Mouse (Mus musculus) lung, postnatal 4 days (tissue): ENCODE data around the gene Tmem246.

Source experiments
- DNase-seq, 2 experiments: peaks; one replicate each; pipeline ENCODE4 v3.0.0; 2021

The Tmem246 gene

GRCm38 (mm10) chr4:49567613-49568012 is 30.1 kb downstream of the Tmem246 start:
- peak in 1 of 2 experiments; percentile 65 for DNase-seq

DNA sequence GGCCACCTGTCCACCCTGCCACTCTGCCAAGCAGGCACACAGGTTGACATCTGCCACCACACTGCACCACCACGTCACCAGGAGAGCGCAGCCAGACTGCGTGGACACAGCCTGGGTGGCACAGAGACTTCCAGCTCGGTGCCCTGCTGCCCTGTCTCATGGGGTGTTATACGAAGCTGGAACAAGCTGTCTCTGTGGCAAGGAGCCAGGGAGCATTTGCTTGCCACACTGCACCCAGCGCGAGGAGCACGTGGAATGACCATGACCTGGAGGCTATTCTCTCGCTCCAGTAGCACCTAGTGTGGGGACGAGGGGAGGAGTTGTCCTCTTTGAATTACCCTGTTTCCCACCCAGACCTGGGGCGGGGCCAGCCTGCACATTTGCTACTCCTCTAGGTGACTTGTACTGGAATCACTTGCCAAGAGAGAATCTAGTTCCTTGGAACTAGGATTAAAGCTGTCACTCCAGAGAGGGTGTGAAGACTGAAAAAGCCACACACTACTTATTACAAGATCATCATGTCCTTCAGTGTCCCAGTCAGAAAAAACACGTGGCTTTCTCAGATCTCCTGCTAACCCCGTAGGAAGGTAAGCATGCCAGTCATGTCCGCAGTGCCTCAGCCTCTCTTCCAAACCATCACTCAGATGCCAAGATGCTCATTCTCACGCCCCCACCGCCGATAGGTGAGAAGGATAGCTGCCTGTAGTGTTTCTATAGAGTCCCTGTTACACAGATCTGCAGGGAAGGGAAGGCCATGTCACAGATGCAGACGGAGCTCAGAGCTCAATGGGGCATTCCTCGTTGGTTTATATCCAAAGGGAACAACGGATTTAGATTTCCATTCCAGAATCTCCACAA is 37.5 kb downstream of the Tmem246 start:
- peak; percentile 5 to 36 for DNase-seq

- no peak for DNase-seq
Observed at GRCm38 (mm10) chr4:49558181-49558580, 39.5 kb downstream of the Tmem246 start.

- DNase-seq: no peak
Observed at GRCm38 (mm10) chr4:49557375-49557774, 40.3 kb downstream of the Tmem246 start.

- DNase-seq: no peak
Observed at GRCm38 (mm10) chr4:49553380-49553779, 44.3 kb downstream of the Tmem246 start.

DNA sequence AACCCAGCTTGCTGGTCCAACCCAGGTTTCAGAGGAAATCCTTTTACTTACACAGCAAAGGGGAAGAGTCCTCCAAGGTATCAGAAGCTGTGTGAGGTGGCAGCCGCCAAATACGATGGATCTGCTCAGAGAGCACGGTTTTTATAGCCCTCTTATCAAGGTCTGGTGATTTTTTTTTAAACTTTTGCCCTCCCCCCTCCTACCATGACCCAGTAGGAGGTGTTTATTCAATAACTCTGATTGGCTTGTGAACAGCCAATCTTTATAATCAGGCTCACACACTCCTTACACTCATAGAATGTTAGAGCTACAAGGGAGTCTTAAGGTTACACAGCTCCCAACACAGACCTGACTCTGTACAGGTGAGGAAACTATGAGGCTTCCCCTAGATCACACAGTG is 48.3 kb downstream of the Tmem246 start, which contains the start of gene Aldob:
Gene Aldob (minus strand): TSS at position 164 of the 400 bp plus-strand sequence.
- DNase-seq: no peak

DNA sequence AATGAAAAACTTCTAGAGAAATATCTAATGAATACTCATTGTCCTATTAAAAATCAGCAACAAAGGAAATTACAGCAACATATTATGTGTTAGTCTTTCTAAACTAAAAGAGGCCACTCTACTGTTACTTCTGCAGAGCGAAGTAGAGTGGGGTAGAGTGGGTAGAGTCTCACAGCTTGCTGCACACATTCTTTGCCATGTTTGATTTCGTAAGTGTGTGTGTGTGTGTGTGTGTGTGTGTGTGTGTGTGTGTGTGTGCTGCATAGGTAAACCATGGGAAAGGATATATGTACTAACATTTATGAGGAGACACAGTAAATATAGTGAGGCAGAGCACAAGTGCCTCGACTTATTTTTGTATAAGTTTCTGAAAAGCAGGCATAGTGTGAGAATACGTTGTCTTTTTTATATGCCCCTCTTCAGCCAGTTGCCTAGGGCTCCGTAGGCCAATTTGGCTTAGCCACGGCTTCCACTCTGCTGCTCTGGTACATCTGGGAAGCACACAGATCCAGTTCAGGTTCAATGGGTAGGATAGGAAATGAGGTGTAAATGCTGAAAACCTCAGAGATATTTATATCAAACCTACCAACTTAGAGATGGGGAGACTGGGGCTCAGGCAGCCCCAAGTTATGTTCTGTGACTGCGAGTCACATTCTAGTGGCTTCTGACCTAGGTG is 50.0 kb downstream of the Tmem246 start:
- DNase-seq: no peak

DNA sequence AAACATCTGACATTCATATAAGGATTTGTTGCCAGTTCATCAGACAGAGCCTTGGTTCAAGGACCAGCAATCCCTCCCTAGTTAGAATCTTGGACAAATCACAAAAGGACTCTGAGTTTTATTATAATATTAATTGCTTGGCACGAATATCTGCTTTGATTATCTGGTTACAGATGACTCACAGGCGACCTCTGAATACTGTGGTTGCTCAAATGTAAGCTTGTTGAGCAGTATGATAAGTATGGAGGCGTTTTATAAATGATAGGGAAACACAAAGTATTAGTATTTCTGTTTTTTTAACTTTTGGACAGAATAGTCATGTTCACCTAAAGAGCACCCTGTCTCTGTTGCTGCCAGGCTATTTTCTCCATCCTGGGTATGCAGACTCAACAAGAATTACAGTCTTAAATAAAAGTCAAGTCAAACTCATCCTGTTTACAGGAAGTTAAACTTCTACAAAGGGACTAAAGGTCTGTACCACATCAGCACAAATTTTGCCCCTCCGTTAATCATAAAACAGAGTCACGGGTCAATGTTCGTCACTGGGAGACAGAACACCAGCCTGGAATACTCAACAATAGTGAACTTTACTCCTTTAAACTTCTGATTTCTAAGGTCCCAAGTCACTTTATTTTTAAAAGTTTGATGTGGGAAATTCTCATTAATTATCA is 50.7 kb downstream of the Tmem246 start:
- no peak for DNase-seq

- DNase-seq: no peak
Observed at GRCm38 (mm10) chr4:49546026-49546425, 51.6 kb downstream of the Tmem246 start.

DNA sequence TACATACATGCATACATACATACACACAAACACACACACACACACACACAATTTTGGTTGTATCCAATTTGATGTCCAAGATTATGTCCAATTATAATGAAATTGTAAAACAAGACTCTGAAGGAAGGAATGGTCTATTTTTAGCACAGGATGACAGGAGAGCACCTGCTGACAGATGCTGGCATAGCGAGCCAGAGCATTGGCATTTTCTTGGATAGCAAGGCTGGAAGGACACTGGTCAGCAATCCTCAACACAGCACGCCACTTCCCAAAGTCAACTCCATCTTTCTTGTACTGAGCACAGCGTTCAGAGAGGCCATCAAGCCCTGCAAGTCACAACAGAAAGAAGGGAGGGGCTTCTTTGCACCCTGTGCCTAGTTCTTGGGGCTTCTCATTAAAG is 56.7 kb downstream of the Tmem246 start:
- no peak for DNase-seq

DNA sequence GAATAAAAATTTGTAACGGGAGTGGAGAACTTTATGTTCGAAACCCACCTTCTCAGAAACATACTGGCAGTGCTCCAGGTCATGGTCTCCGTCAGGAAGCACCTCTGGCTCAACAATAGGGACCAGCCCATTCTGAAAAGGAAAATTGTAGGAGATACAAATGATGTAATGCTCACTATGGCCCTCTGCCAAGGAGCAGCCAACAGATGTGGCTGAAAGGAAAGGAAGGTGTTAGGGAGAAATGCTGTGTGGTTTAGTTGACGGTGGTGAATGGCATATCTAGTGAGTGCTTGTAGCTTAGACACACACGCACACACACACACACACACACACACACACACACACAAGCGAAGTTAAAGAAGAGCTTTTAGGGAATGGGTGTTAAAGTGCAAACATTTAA is 58.0 kb downstream of the Tmem246 start:
- peak in 1 of 2 experiments; percentile 19 for DNase-seq

GRCm38 (mm10) chr4:49536671-49537070 is 61.0 kb downstream of the Tmem246 start:
- no peak for DNase-seq

- DNase-seq: no peak
Observed at GRCm38 (mm10) chr4:49535675-49536294, 61.9 kb downstream of the Tmem246 start.

- DNase-seq: no peak
Observed at GRCm38 (mm10) chr4:49535036-49535435, 62.6 kb downstream of the Tmem246 start.
